Mouse (Mus musculus) 416B (cell line): Measurements from ENCODE around the gene Ambp.
A peak's percentile ranks its signal among the peaks of the same experiment; 100 is the strongest.

Source experiments
- DNase-seq: peaks from one replicate; pipeline ENCODE4 v3.0.0; 2011; ENCODE audit warnings: low read depth

The Ambp gene

GRCm38 (mm10) chr4:63118639-63119437, 35.8 kb downstream of the Ambp start:
- peak; percentile 65 for DNase-seq

GRCm38 (mm10) chr4:63105651-63106050, 48.9 kb downstream of the Ambp start:
- DNase-seq = no peak

DNA sequence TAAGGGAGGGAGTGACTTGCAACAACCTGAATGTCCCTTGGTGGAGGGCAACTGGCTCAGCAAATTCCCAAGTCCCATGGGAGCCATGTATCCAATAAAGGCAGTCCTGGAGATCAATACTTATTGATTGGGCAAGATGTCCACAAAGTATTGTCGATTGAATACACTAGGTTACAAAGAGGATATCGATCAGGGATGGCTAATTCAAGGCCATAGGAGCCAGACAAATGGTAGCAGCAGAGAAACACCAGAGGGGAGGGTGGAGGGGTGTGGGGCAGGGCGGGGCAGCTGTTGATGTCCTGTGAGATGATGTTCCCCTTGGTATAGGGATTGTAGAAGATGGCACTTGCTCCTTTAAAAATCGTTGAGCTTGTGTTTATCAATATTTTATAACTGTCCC, 52.6 kb downstream of the Ambp start:
- DNase-seq = no peak

DNA sequence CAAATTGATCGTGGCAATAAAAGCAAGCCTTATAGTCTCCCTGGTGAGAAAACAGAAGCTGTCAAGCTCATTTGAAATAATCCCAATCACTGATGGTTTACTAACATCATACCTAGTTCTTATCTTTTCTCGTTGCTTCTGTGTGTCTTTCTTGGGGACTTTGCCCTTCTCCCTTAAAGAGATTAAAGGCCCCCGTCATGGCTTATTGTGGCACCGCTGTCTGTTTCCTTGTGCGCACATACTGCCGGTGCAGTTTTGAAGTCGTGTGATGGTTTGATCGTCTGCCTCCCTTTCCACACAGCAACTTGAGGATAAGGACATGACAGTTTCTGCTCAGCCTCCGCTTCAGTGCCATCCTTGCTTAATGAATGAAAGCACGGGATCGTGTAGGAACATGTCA, 54.1 kb downstream of the Ambp start:
- DNase-seq = no peak

- DNase-seq = no peak
These were observed 57.0 kb downstream of the Ambp start for GRCm38 (mm10) chr4:63097603-63098002.
